Mouse (Mus musculus): ENCODE measurements around the gene Dscam. TPM values are rescaled to one million over a fixed set of nuclear protein-coding genes. Genes with fewer than 3 reads are reported as not detected.

Dscam gene
- polyA plus RNA-seq, 1 experiment from 2014 or later, result 0.05 TPM

GRCm38 (mm10) chr16:97072624-97073023, 97.9 kb downstream of the Dscam start:
- Histone ChIP-seq H3K9me3 (replicated peaks; ENCODE audit: low read length) (no peaks in the 10 kb centered on the region), H3K4me2 (ENCODE audit: low read length) (no peak overlapping the region), H3K9ac (ENCODE audit: low read depth, low read length) (no peak overlapping the region), H3K4me1 (replicated peaks; ENCODE audit: insufficient read depth, low read length) (no peaks in the 10 kb centered on the region), H3K4me3 (replicated peaks; ENCODE audit: low read depth, low read length) (no peak overlapping the region), H3K36me3 (ENCODE audit: insufficient read depth, low read length) (no peaks in the 10 kb centered on the region), H3K27ac (no peak overlapping the region), H3K27me3 (ENCODE audit: insufficient read depth, low read length) (no peaks in the 10 kb centered on the region)
- no peak for TF ChIP-seq CTCF (IDR thresholded peaks at IDR 0.05; ENCODE audit: low read depth)
- DNase-seq (ENCODE audit: low spot score) (no peak), ATAC-seq (replicated peaks; ENCODE audit: low FRiP score, low read depth) (no peak)
- 79% methylated on average over 2 of the region's 2 CpGs for WGBS

- no peak for TF ChIP-seq CTCF (IDR thresholded peaks at IDR 0.05; ENCODE audit: low read depth)
- Histone ChIP-seq H3K27me3 (ENCODE audit: insufficient read depth, low read length) (no peaks in the 10 kb centered on the region), H3K4me1 (replicated peaks; ENCODE audit: insufficient read depth, low read length) (no peaks in the 10 kb centered on the region), H3K27ac (no peak overlapping the region), H3K36me3 (ENCODE audit: insufficient read depth, low read length) (no peaks in the 10 kb centered on the region), H3K4me3 (replicated peaks; ENCODE audit: low read depth, low read length) (no peak overlapping the region), H3K4me2 (ENCODE audit: low read length) (no peak overlapping the region), H3K9ac (ENCODE audit: low read depth, low read length) (no peak overlapping the region), H3K9me3 (replicated peaks; ENCODE audit: low read length) (no peaks in the 10 kb centered on the region)
- ATAC-seq (replicated peaks; ENCODE audit: low FRiP score, low read depth) (no peak), DNase-seq (ENCODE audit: low spot score) (no peak)
- 73% methylated on average over 4 of the region's 4 CpGs for WGBS
Observed at GRCm38 (mm10) chr16:97066856-97067255, 103.7 kb downstream of the Dscam start.

- ATAC-seq (replicated peaks; ENCODE audit: low FRiP score, low read depth) (no peak), DNase-seq (ENCODE audit: low spot score) (no peak)
- Histone ChIP-seq H3K27ac (no peak overlapping the region), H3K36me3 (ENCODE audit: insufficient read depth, low read length) (no peaks in the 10 kb centered on the region), H3K4me1 (replicated peaks; ENCODE audit: insufficient read depth, low read length) (no peaks in the 10 kb centered on the region), H3K9me3 (replicated peaks; ENCODE audit: low read length) (no peaks in the 10 kb centered on the region), H3K4me3 (replicated peaks; ENCODE audit: low read depth, low read length) (no peak overlapping the region), H3K9ac (ENCODE audit: low read depth, low read length) (no peak overlapping the region), H3K4me2 (ENCODE audit: low read length) (no peak overlapping the region), H3K27me3 (ENCODE audit: insufficient read depth, low read length) (no peaks in the 10 kb centered on the region)
- TF ChIP-seq CTCF (IDR thresholded peaks at IDR 0.05; ENCODE audit: low read depth), result no peak
- WGBS, result 85% methylated on average over 3 of the region's 3 CpGs
Observed at GRCm38 (mm10) chr16:97062207-97062606, 108.3 kb downstream of the Dscam start.

DNA sequence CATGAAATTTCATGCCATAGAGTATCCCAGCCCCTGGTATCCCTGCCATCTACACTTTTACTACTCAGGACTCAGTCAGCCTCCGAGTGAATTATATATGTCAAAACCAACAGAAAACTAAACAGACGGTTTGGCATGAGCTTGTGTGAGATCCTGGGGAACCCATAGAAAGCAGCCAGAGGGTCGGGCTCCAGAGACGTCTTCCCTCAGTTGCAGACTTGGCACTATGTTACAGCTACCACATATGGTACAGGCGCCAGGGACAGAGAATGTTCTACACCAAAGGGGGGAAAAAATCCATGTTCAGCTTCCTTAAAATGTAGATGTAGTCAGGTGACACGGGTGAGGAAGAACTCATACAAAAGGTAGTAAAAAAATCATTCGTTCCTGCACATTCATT, 109.2 kb downstream of the Dscam start:
- Histone ChIP-seq H3K4me3 (replicated peaks; ENCODE audit: low read depth, low read length) (no peak overlapping the region), H3K4me1 (replicated peaks; ENCODE audit: insufficient read depth, low read length) (no peaks in the 10 kb centered on the region), H3K27me3 (ENCODE audit: insufficient read depth, low read length) (no peaks in the 10 kb centered on the region), H3K4me2 (ENCODE audit: low read length) (no peak overlapping the region), H3K9ac (ENCODE audit: low read depth, low read length) (no peak overlapping the region), H3K9me3 (replicated peaks; ENCODE audit: low read length) (no peaks in the 10 kb centered on the region), H3K36me3 (ENCODE audit: insufficient read depth, low read length) (no peaks in the 10 kb centered on the region), H3K27ac (no peak overlapping the region)
- TF ChIP-seq CTCF (IDR thresholded peaks at IDR 0.05; ENCODE audit: low read depth), result no peak
- no peak for DNase-seq (ENCODE audit: low spot score)
- 84% methylated on average over 7 of the region's 7 CpGs for WGBS
- ATAC-seq (replicated peaks; ENCODE audit: low FRiP score, low read depth), result no peak

DNA sequence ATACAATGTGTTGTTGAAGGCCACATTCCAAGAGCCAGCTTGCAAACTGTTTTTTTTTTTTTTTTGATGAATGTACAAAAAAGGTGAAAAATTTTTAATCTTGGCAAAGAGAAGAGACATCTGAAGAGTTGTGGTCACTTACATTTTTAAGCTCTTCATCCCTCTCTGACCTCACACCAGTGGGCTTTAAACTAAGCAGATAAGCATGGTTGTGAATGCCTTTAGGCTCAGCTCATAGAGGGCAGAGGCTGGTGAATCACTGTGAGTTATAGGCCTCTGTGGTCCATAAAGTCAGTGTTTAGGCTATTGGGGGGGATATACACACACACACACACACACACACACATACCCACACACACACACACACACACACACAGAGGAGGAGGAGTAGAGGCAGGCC, 109.8 kb downstream of the Dscam start:
- Histone ChIP-seq H3K9ac (ENCODE audit: low read depth, low read length) (no peak overlapping the region), H3K4me1 (replicated peaks; ENCODE audit: insufficient read depth, low read length) (no peaks in the 10 kb centered on the region), H3K9me3 (replicated peaks; ENCODE audit: low read length) (no peaks in the 10 kb centered on the region), H3K27me3 (ENCODE audit: insufficient read depth, low read length) (no peaks in the 10 kb centered on the region), H3K4me3 (replicated peaks; ENCODE audit: low read depth, low read length) (no peak overlapping the region), H3K4me2 (ENCODE audit: low read length) (no peak overlapping the region), H3K27ac (no peak overlapping the region), H3K36me3 (ENCODE audit: insufficient read depth, low read length) (no peaks in the 10 kb centered on the region)
- TF ChIP-seq CTCF (IDR thresholded peaks at IDR 0.05; ENCODE audit: low read depth), result no peak
- ATAC-seq (replicated peaks; ENCODE audit: low FRiP score, low read depth) (no peak), DNase-seq (ENCODE audit: low spot score) (no peak)

DNA sequence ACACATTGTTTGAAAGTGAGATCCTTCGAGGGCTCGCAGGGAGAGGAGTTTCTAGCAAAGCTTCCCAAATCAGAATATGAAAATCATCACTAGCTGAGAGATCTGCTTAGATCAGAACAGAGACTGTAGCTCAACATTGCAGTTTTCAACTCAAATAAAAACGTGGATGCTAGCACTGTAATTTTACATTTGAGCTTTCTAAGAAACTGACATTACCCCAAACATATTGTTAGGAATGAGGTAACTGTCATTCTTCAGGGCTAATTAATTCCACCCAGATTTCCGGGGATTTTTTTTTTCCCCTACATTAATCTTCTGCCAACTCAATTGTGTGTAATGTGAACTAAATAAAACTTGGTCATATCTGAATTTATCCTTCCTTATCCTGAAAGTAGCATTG, 110.3 kb downstream of the Dscam start:
- TF ChIP-seq CTCF (IDR thresholded peaks at IDR 0.05; ENCODE audit: low read depth), result no peak
- Histone ChIP-seq H3K9me3 (replicated peaks; ENCODE audit: low read length) (no peaks in the 10 kb centered on the region), H3K4me1 (replicated peaks; ENCODE audit: insufficient read depth, low read length) (no peaks in the 10 kb centered on the region), H3K4me2 (ENCODE audit: low read length) (no peak overlapping the region), H3K27ac (no peak overlapping the region), H3K9ac (ENCODE audit: low read depth, low read length) (no peak overlapping the region), H3K27me3 (ENCODE audit: insufficient read depth, low read length) (no peaks in the 10 kb centered on the region), H3K4me3 (replicated peaks; ENCODE audit: low read depth, low read length) (no peak overlapping the region), H3K36me3 (ENCODE audit: insufficient read depth, low read length) (no peaks in the 10 kb centered on the region)
- WGBS, result 62% methylated on average over 4 of the region's 4 CpGs
- ATAC-seq (replicated peaks; ENCODE audit: low FRiP score, low read depth) (no peak), DNase-seq (ENCODE audit: low spot score) (no peak)

DNA sequence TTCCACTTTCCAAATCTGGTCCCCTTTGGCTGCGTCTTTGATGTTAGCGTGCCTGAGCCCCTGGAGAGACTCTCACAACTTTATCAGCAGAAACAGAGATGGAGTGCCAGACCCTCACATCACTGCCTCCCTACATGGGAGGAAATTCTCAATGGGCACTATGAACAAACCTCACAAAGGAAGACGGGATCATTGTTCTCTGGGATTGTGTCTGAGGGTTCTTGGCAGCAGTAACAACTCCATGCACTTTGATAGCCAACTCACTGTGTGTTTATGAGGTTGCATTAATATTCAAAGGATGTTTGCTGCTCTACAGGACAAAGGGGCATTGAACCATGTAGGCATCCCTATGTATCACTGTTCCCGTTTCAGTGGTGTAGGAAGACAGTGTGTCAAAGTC, 135.3 kb downstream of the Dscam start:
- Histone ChIP-seq H3K27me3 (ENCODE audit: insufficient read depth, low read length) (no peaks in the 10 kb centered on the region), H3K4me2 (ENCODE audit: low read length) (no peak overlapping the region), H3K9ac (ENCODE audit: low read depth, low read length) (no peak overlapping the region), H3K4me3 (replicated peaks; ENCODE audit: low read depth, low read length) (no peak overlapping the region), H3K4me1 (replicated peaks; ENCODE audit: insufficient read depth, low read length) (no peaks in the 10 kb centered on the region), H3K27ac (no peak overlapping the region), H3K9me3 (replicated peaks; ENCODE audit: low read length) (no peaks in the 10 kb centered on the region), H3K36me3 (ENCODE audit: insufficient read depth, low read length) (no peaks in the 10 kb centered on the region)
- TF ChIP-seq CTCF (IDR thresholded peaks at IDR 0.05; ENCODE audit: low read depth), result no peak
- ATAC-seq (replicated peaks; ENCODE audit: low FRiP score, low read depth) (no peak), DNase-seq (ENCODE audit: low spot score) (no peak)
- WGBS, result 89% methylated on average over 4 of the region's 4 CpGs

Measured in kidney, postnatal 0 days (tissue).